Mouse (Mus musculus) kidney, embryonic 14.5 days (tissue): ENCODE measurements around the gene Zranb3. TPM values are rescaled to one million over a fixed set of nuclear protein-coding genes. Genes with fewer than 3 reads are reported as not detected.

Source experiments
- ATAC-seq: fragments of 200-750 bp; cut with Nextera tagmentation; 2 replicates; pipeline ENCODE4 v1.8.0; 2017; ENCODE audit warnings: moderate number of reproducible peaks, mild to moderate bottlenecking, moderate TSS enrichment, moderate library complexity; ENCODE audit not compliant: low FRiP score, low TSS enrichment
- H3K27ac ChIP-seq: fragments of 300-500 bp; sonication (generic); 2 replicates; pipeline ENCODE4 v1.5.1; 2014; ENCODE audit warnings: low read depth, mild to moderate bottlenecking, low read length, moderate library complexity, mixed read lengths
- H3K27me3 ChIP-seq: fragments of 300-500 bp; sonication (generic); 2 replicates; pipeline ENCODE4 v1.6.1; 2014; ENCODE audit warnings: mild to moderate bottlenecking, low read length; ENCODE audit not compliant: control insufficient read depth, insufficient read depth
- H3K36me3 ChIP-seq: fragments of 300-500 bp; sonication (generic); 2 replicates; pipeline ENCODE4 v1.6.1; 2014; ENCODE audit warnings: low read length, mixed read lengths; ENCODE audit not compliant: control insufficient read depth, insufficient read depth
- H3K4me1 ChIP-seq: fragments of 300-500 bp; sonication (generic); 2 replicates; pipeline ENCODE4 v1.6.1; 2014; ENCODE audit warnings: low read length, mixed read lengths; ENCODE audit not compliant: control insufficient read depth, insufficient read depth
- H3K4me2 ChIP-seq: fragments of 300-500 bp; sonication (generic); replicated peaks from 2 replicates; pipeline ENCODE4 v1.6.1; 2014; ENCODE audit warnings: low read depth, mild to moderate bottlenecking, low read length
- H3K4me3 ChIP-seq: fragments of 300-500 bp; sonication (generic); 2 replicates; pipeline ENCODE4 v1.5.1; 2014; ENCODE audit warnings: mild to moderate bottlenecking, low read length
- H3K9ac ChIP-seq: fragments of 300-500 bp; sonication (generic); 2 replicates; pipeline ENCODE4 v1.6.1; 2014; ENCODE audit warnings: low read depth, mild to moderate bottlenecking, low read length, moderate library complexity
- H3K9me3 ChIP-seq: fragments of 300-500 bp; sonication (generic); 2 replicates; pipeline ENCODE4 v1.6.1; 2016; ENCODE audit warnings: low read length; ENCODE audit not compliant: control insufficient read depth
- WGBS: fragments of 180-500 bp; shearing (Covaris S2); extraction: QIAGEN DNeasy Blood & Tissue Kit; methylation state at CpG from one replicate; pipeline ENCODE4 v1.1.7; 2014; 5-methylcytosine and 5-hydroxymethylcytosine counted together
- polyA plus RNA-seq: library from polyadenylated mRNA; unstranded; fragments of >200 nt; fragmentation: Nextera tagmentation; extraction: Ambion mirVana; gene quantifications from 2 replicates; pipeline ENCODE4 v1.2.1, GENCODE M21; 2014

The Zranb3 gene
- polyA plus RNA-seq, 1 experiment from 2014 or later, result 14.4 TPM

DNA sequence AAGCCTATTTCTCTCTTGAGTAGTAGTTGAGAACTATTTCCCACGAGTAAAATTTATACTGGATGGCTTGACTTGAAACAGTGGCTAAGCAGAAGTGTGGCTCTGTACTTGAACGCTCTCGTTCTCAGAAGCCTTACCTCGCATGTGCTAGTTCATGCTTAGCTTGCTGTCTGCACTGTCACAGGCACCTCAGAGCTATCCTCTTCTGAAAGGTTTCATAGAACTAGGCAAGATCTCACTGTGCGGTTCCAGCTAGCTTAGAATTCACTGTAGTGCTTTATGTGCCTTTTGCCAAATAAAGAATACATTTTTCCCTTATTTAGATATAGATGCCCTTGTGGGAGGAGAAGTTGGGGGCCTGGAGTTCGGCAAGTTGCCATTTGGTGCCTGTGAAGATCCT, 187.5 kb downstream of the Zranb3 start:
- H3K27ac ChIP-seq, result no peak overlapping the region
- WGBS, result 89% methylated on average over 6 of the region's 6 CpGs
- no peaks in the 10 kb centered on the region for H3K27me3 ChIP-seq
- H3K4me3 ChIP-seq, result no peak overlapping the region
- no peak for ATAC-seq
- no peak overlapping the region for H3K4me2 ChIP-seq
- H3K9me3 ChIP-seq, result no peaks in the 10 kb centered on the region
- H3K9ac ChIP-seq, result no peak overlapping the region
- H3K4me1 ChIP-seq, result no peaks in the 10 kb centered on the region
- H3K36me3 ChIP-seq, result peaks cover 15% of the 10 kb centered on the region

- no peak overlapping the region for H3K4me3 ChIP-seq
- H3K27me3 ChIP-seq, result no peaks in the 10 kb centered on the region
- no peaks in the 10 kb centered on the region for H3K9me3 ChIP-seq
- no peak overlapping the region for H3K4me2 ChIP-seq
- H3K27ac ChIP-seq, result no peak overlapping the region
- 88% methylated on average over 4 of the region's 4 CpGs for WGBS
- peaks cover 8% of the 10 kb centered on the region; the same call in 1 of the 2 replicates for H3K36me3 ChIP-seq
- H3K4me1 ChIP-seq, result no peaks in the 10 kb centered on the region
- no peak for ATAC-seq
- H3K9ac ChIP-seq, result no peak overlapping the region
Observed at GRCm38 (mm10) chr1:127913116-127913515, 189.7 kb downstream of the Zranb3 start.

GRCm38 (mm10) chr1:127904774-127905385, 198.0 kb downstream of the Zranb3 start:
- H3K27me3 ChIP-seq, result no peaks in the 10 kb centered on the region
- ATAC-seq, result no peak
- WGBS, result 66% methylated on average over 2 of the region's 2 CpGs

More at GRCm38 (mm10) chr1:127904774-127905385, 198.0 kb downstream of the Zranb3 start:
- Histone ChIP-seq H3K27ac (no peak overlapping the region), H3K9me3 (no peaks in the 10 kb centered on the region), H3K4me1 (no peaks in the 10 kb centered on the region), H3K36me3 (peaks cover 3% of the 10 kb centered on the region; the same call in 1 of the 2 replicates), H3K4me2 (no peak overlapping the region), H3K9ac (no peak overlapping the region), H3K4me3 (no peak overlapping the region)

Other genes with a start within 250 kb of the Zranb3 start
- gene Map3k19, start 248.0 kb downstream of the Zranb3 start, polyA plus RNA-seq, result not detected in 2 replicates
- 13.7 and 25.1 TPM in 2 replicates for gene Rab3gap1, start 234.3 kb downstream of the Zranb3 start, polyA plus RNA-seq
- gene R3hdm1, start 254 bp upstream of the Zranb3 start, polyA plus RNA-seq, result 69.8 and 89.0 TPM in 2 replicates
- 56.4 and 60.9 TPM in 2 replicates for gene Ubxn4, start 140.9 kb upstream of the Zranb3 start, polyA plus RNA-seq
- gene Lct, start 225.3 kb upstream of the Zranb3 start, polyA plus RNA-seq, result 0.26 and 0.46 TPM in 2 replicates